Mouse (Mus musculus): Measurements from ENCODE around the gene Tmem191c. TPM values are rescaled to one million over a fixed set of nuclear protein-coding genes. Genes with fewer than 3 reads are reported as not detected.

Tmem191c gene
- polyA plus RNA-seq, 1 experiment from 2014 or later: 25.3 TPM

DNA sequence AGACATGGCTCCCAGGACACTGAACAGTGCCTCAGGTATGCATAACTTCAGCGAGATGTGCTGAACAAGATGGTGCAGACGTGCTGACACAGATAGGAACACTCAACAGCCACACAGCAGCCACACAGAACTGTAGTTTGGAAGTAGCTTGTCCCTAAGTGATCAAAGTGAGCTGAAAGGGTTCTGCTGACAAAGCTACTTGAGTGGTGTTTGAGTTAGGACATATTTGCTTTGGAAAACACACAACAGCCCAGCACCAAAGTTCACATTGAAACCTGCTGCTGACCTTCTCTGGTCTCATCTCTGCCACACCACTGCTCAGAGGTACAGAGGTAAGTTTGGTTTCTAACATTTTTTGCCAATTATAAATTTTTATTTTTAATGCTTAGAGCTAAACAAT lies 55.2 kb downstream of the Tmem191c start, which contains the start of gene Serpind1:
TSS of gene Serpind1 (plus strand) at position 256 of the 400 bp plus-strand sequence.
- no peak within 1 kb of the TSS for H3K4me3 ChIP-seq (replicated peaks; ENCODE audit: low read depth, low read length)
- no peaks in the 10 kb centered on the region for H3K4me1 ChIP-seq (ENCODE audit: control insufficient read depth, insufficient read depth, low read length)
- no peak within 1 kb of the TSS for H3K27ac ChIP-seq (replicated peaks; ENCODE audit: low read depth, low read length)
- 83% methylated on average over 2 of the region's 2 CpGs for WGBS
- DNase-seq (no peak), ATAC-seq (ENCODE audit: low FRiP score, low TSS enrichment) (no peak)
- no peak within 1 kb of the TSS for H3K4me2 ChIP-seq (ENCODE audit: low read length)
- no peak within 1 kb of the TSS for H3K9ac ChIP-seq (replicated peaks; ENCODE audit: low read length)
- peaks cover 19% of the 10 kb centered on the region for H3K36me3 ChIP-seq (ENCODE audit: control insufficient read depth, insufficient read depth, low read length)
- no peaks in the 10 kb centered on the region for H3K9me3 ChIP-seq (ENCODE audit: control insufficient read depth, low read length)
- H3K27me3 ChIP-seq (ENCODE audit: control insufficient read depth, insufficient read depth, low read length): no peaks in the 10 kb centered on the region

DNA sequence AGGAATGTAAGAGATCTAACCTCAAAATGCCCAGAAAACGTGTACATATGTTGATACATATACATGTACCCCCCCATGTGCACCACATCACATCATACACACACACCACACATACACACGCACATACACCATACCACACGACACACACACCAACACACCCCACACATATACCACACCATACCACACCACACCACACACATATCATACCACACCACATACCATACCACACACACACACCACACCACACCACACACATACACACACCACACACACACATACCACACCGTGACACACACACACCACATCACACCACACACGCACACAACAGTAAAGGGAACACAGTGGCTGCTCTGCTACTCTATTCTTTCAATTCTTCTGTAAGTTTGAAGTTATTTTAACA lies 56.0 kb downstream of the Tmem191c start:
- Histone ChIP-seq H3K27me3 (ENCODE audit: control insufficient read depth, insufficient read depth, low read length) (no peaks in the 10 kb centered on the region), H3K4me1 (ENCODE audit: control insufficient read depth, insufficient read depth, low read length) (no peaks in the 10 kb centered on the region), H3K4me2 (ENCODE audit: low read length) (no peak overlapping the region), H3K27ac (replicated peaks; ENCODE audit: low read depth, low read length) (no peak overlapping the region), H3K4me3 (replicated peaks; ENCODE audit: low read depth, low read length) (no peak overlapping the region), H3K9me3 (ENCODE audit: control insufficient read depth, low read length) (no peaks in the 10 kb centered on the region), H3K36me3 (ENCODE audit: control insufficient read depth, insufficient read depth, low read length) (peaks cover 19% of the 10 kb centered on the region), H3K9ac (replicated peaks; ENCODE audit: low read length) (no peak overlapping the region)
- no peak for DNase-seq
- no peak for ATAC-seq (ENCODE audit: low FRiP score, low TSS enrichment)
- WGBS: 91% methylated on average over 5 of the region's 5 CpGs

Other genes with a start within 250 kb of the Tmem191c start
- gene Ypel1, start 206.4 kb upstream of the Tmem191c start, polyA plus RNA-seq (2014; fragmentation: Nextera tagmentation; extraction: Ambion mirVana): 169 and 174 TPM in 2 replicates
- gene Ppil2, start 164.8 kb upstream of the Tmem191c start, polyA plus RNA-seq (2014; fragmentation: Nextera tagmentation; extraction: Ambion mirVana): 142 and 145 TPM in 2 replicates
- 14.8 and 15.8 TPM in 2 replicates for gene 2610318N02Rik, start 150.9 kb upstream of the Tmem191c start, polyA plus RNA-seq (2014; fragmentation: Nextera tagmentation; extraction: Ambion mirVana)
- 20.3 and 23.2 TPM in 2 replicates for gene Sdf2l1, start 143.7 kb upstream of the Tmem191c start, polyA plus RNA-seq (2014; fragmentation: Nextera tagmentation; extraction: Ambion mirVana)
- 34.2 and 46.8 TPM in 2 replicates for gene Ydjc, start 131.5 kb upstream of the Tmem191c start, polyA plus RNA-seq (2014; fragmentation: Nextera tagmentation; extraction: Ambion mirVana)
- 2.0 and 2.7 TPM in 2 replicates for gene Ccdc116, start 128.8 kb upstream of the Tmem191c start, polyA plus RNA-seq (2014; fragmentation: Nextera tagmentation; extraction: Ambion mirVana)
- 272 and 297 TPM in 2 replicates for gene Ube2l3, start 73.4 kb upstream of the Tmem191c start, polyA plus RNA-seq (2014; fragmentation: Nextera tagmentation; extraction: Ambion mirVana)
- 1.8 and 2.0 TPM in 2 replicates for gene Rimbp3, start 67.5 kb upstream of the Tmem191c start, polyA plus RNA-seq (2014; fragmentation: Nextera tagmentation; extraction: Ambion mirVana)
- gene Hic2, start 42.5 kb upstream of the Tmem191c start, polyA plus RNA-seq (2014; fragmentation: Nextera tagmentation; extraction: Ambion mirVana): 6.4 and 7.7 TPM in 2 replicates
- 0.38 and 1.5 TPM in 2 replicates for gene Serpind1, start 55.3 kb downstream of the Tmem191c start, polyA plus RNA-seq (2014; fragmentation: Nextera tagmentation; extraction: Ambion mirVana)
- 10.7 and 16.2 TPM in 2 replicates for gene Snap29, start 129.9 kb downstream of the Tmem191c start, polyA plus RNA-seq (2014; fragmentation: Nextera tagmentation; extraction: Ambion mirVana)
- 65.2 and 77.6 TPM in 2 replicates for gene Pi4ka, start 130.2 kb downstream of the Tmem191c start, polyA plus RNA-seq (2014; fragmentation: Nextera tagmentation; extraction: Ambion mirVana)
- gene Crkl, start 175.9 kb downstream of the Tmem191c start, polyA plus RNA-seq (2014; fragmentation: Nextera tagmentation; extraction: Ambion mirVana): 76.3 and 85.4 TPM in 2 replicates
- 4.4 and 4.7 TPM in 2 replicates for gene Aifm3, start 213.5 kb downstream of the Tmem191c start, polyA plus RNA-seq (2014; fragmentation: Nextera tagmentation; extraction: Ambion mirVana)
- gene Lztr1, start 232.6 kb downstream of the Tmem191c start, polyA plus RNA-seq (2014; fragmentation: Nextera tagmentation; extraction: Ambion mirVana): 117 and 121 TPM in 2 replicates